Mouse (Mus musculus): ENCODE results near the gene Hnf1a.

- TF ChIP-seq POLR2AphosphoS5 (IDR thresholded peaks at IDR 0.05; ENCODE audit: insufficient replicate concordance, low read depth, low read length) (no peak), GATA1 (IDR thresholded peaks at IDR 0.05; ENCODE audit: borderline replicate concordance, low read length) (no peak)
Observed at GRCm38 (mm10) chr5:114979250-114980121, 8.6 kb upstream of the Hnf1a start.

Measured in G1E (cell line).